Mouse (Mus musculus) adrenal gland, postnatal 36 days (tissue): Measurements from ENCODE around the gene Fcer1a. TPM values are rescaled to one million over a fixed set of nuclear protein-coding genes. Genes with fewer than 3 reads are reported as not detected.
"Not testable (repeated sequence)": the region's sequence is repeated elsewhere in the genome, so short reads cannot be mapped to it uniquely, and the experiment has no call there.

ENCODE experiments used
- DNase-seq, 2 experiments: peaks; one replicate each; pipeline ENCODE4 v3.0.0; 2021; ENCODE audit warnings: mixed read lengths in 1 of 2
- long read RNA-seq, 2 experiments: library from polyadenylated mRNA; stranded (forward); transcript quantifications; one replicate each; pipeline ENCODE4 v2.0.0; 2021; ENCODE audit warnings: borderline sequencing depth in 2 of 2
- total RNA-seq, 2 experiments: library from RNA; stranded (reverse); gene quantifications; 2 replicates each; pipeline ENCODE4 v1.2.3; 2021

The Fcer1a gene
- under 1 TPM in 1 of 2 experiments, not detected in 1; 0.30 TPM for total RNA-seq
- long read RNA-seq, experiment 1, partial matches to known transcripts = 0 of 1 reads
- long read RNA-seq, experiment 1, other reads (novel, unspliced or antisense) = 1 of 1 reads
- long read RNA-seq, experiment 2 = 0 reads

GRCm38 (mm10) chr1:173227081-173227480 is at the start of gene Fcer1a:
Gene Fcer1a (minus strand): TSS chr1:173227214.
- DNase-seq = no peak

DNA sequence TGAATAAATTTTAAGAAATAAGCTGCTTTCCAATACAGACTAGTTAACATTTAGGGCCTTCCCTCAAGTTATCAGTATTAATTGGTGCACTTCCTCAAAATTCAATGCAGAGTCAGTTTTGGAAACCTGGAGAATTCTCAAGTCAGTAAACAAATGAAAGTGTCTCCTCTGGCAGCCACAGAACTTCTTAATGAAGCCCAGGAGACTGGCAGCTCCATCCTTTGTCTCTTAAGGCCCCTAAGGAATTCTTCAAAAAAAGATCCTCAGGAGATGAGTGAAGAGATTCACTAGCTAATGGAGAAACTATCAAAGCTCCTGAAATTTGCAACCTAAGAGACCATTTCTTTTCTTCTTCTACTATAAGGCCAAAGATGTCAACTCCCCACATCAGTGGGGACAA is 38.7 kb upstream of the Fcer1a start, which contains the start of gene Olfr418:
Gene Olfr418 (plus strand): TSS at position 301 of the 400 bp plus-strand sequence.
- DNase-seq = no peak

DNA sequence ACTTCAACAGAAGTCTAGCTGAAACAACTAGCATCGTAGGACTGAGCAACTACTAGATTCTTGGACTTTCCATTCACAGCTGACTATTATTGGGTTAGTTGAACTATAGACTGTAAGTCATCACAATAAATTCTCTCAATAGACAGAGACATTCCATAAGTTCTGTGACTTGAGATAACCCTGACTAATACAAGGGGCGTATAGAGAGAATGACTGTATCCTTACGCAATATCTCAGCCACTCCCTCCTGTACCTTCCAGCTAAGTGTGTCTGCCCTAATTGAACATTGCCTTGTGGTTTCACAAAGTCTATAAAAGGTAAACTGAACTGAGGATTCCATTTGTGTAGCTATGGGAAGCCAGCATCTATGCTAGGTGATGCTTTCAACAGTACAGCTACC is 22.9 kb upstream of the Fcer1a start:
- no peak for DNase-seq

- DNase-seq = not testable (repeated sequence)
Measured at GRCm38 (mm10) chr1:173237004-173237403, 10.0 kb upstream of the Fcer1a start.

- DNase-seq = no peak
Measured at GRCm38 (mm10) chr1:173216481-173216880, 10.5 kb downstream of the Fcer1a start.

DNA sequence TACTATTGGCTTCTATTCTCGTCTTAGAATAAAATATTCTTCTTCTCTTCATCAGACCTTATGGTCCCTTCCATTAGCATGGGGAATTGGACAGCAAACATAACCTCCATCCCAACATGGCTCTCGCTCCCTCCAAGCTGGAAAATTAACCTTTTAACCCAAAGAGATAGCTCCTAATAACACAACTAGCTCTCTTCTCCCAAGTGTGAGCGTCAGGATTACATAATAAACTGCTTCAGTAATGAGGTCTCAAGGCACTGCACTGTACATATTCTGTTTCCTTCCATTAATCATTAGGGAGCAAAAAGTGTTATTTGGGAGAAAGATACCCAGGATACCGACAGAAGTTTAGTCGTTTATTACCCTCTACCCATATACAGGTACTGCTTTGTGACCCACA is 14.9 kb downstream of the Fcer1a start, which contains the start of gene Olfr1404:
Gene Olfr1404 (plus strand): TSS at position 301 of the 400 bp plus-strand sequence.
- no peak for DNase-seq

GRCm38 (mm10) chr1:173197508-173197907 is 29.5 kb downstream of the Fcer1a start, which contains the start of gene Olfr218:
Gene Olfr218 (plus strand): TSS chr1:173197808.
- DNase-seq = no peak

DNA sequence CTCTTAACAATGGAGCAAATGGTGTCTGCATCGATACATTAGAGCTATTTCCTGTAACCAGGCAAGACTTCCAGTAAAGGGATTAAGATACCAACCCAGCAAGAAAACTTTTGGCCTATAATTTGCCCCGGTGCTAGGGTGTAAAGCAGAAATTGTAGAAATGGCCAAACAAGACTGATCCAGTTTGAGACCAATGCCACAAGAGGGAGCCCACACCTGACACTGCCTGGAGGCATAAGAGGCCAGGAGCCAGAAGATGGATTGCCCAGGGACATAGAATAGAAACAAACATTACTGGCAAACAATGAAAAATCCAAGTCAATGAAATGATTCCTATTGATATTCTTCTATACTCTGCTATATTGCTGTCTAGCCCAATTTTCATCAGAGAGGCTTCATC is 30.7 kb downstream of the Fcer1a start:
- no peak for DNase-seq

- no peak for DNase-seq
Measured at GRCm38 (mm10) chr1:173192059-173192458, 35.0 kb downstream of the Fcer1a start.

GRCm38 (mm10) chr1:173190540-173190939 is 36.5 kb downstream of the Fcer1a start, which contains the start of gene Olfr1406:
Gene Olfr1406 (minus strand): TSS chr1:173190640.
- no peak for DNase-seq

DNA sequence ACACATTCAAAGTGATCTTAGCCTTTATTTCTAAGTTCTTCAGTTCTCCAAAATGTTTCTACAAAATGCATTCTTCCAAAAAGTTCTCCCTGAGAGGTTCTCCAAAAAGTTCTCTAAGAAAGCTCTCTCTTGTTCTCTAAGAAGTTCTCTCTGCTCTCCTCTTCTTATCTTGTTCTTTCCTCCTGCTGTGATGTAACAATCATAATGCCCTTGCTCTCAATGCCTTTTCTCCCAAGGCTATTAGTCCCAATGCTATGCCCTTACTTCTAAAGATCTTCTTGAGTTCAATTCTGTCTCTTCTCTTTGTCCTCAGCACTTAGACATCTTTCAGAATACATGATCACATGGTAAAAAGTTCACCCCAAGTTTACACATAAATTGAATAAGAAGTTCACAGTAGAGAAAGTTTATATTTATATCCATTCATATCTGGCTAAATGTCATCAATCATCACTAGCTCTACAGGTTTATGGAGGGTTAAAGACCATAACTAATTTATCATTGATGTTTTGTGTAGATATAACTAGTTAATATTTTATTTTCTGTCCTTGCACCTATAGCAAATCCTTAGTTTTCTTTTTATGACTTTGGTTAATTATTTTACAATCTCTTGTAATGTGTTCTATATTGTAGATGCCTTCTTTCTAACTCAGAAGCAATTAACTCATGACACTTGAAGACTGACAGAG is 52.7 kb downstream of the Fcer1a start:
- DNase-seq = no peak

Other genes starting within 250 kb of the Fcer1a start
- not detected for gene Olfr1408, start 89.8 kb downstream of the Fcer1a start, total RNA-seq
- gene Olfr1406, start 36.6 kb downstream of the Fcer1a start, total RNA-seq = not detected
- not detected for gene Olfr218, start 29.4 kb downstream of the Fcer1a start, total RNA-seq
- gene Olfr1404, start 14.8 kb downstream of the Fcer1a start, total RNA-seq = not detected
- gene Olfr418, start 38.8 kb upstream of the Fcer1a start, total RNA-seq = not detected
- not detected for gene Mptx2, start 50.6 kb upstream of the Fcer1a start, total RNA-seq
- 1 to 10 TPM; 1.6 to 2.8 TPM for gene Ackr1, start 106.5 kb upstream of the Fcer1a start, total RNA-seq
- 1 to 10 TPM in 1 of 2 experiments, under 1 TPM in 1; 0.53 to 2.1 TPM for gene Aim2, start 123.7 kb upstream of the Fcer1a start, total RNA-seq
- gene Cadm3, start 140.5 kb upstream of the Fcer1a start, total RNA-seq = 1 to 10 TPM; 6.8 to 9.3 TPM